Mouse (Mus musculus): ENCODE measurements around the gene Gcnt1. TPM values are rescaled to one million over a fixed set of nuclear protein-coding genes. Genes with fewer than 3 reads are reported as not detected.

The Gcnt1 gene
- total RNA-seq, 2 experiments from 2014 or later, result 2.1 to 2.4 TPM

GRCm38 (mm10) chr19:17366364-17367090, 6.1 kb downstream of the Gcnt1 start:
- Histone ChIP-seq H3K4me3 (no peak overlapping the region), H3K27ac (no peak overlapping the region)
- intact Hi-C loops (cut with DNase I), result loop anchor here (5.0 kb wide), 1 partner anchor 244 kb away; no protein-coding TSS in a partner anchor
- no peak for TF ChIP-seq CTCF (IDR thresholded peaks at IDR 0.05)
- no peak for DNase-seq (ENCODE audit: extremely low spot score in 1 of 2, low spot score in 2 of 2)

DNA sequence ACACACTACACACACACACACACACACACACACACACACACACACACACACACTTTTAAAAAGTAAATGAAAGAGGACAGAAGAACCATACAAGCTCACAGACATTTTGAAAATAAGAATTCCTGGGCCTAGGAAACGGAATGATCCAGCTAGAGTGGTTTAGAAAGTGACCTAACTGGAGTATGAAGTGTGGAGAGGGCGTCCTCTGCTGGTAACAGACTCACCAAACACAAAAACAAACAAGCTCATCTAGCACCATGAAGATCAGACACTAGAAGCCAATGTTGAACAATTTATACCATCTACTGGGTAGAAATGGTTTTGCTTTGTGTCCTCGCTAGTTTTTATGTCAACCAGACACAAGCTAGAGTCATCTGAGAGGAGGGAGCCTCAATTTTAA, 7.9 kb downstream of the Gcnt1 start:
- H3K4me3 ChIP-seq, result no peak overlapping the region
- peak; percentile 59 for TF ChIP-seq CTCF (IDR thresholded peaks at IDR 0.05)
- peak in 1 of 2 experiments; percentile 18 for DNase-seq (ENCODE audit: extremely low spot score in 1 of 2, low spot score in 2 of 2)
- H3K27ac ChIP-seq, result no peak overlapping the region
- intact Hi-C loops (cut with DNase I), result loop anchor here (5.0 kb wide), 1 partner anchor 242 kb away; no protein-coding TSS in a partner anchor

GRCm38 (mm10) chr19:17361181-17361580, 11.5 kb downstream of the Gcnt1 start:
- no peak for TF ChIP-seq CTCF (IDR thresholded peaks at IDR 0.05)
- Histone ChIP-seq H3K27ac (no peak overlapping the region), H3K4me3 (no peak overlapping the region)
- DNase-seq (ENCODE audit: extremely low spot score in 1 of 2, low spot score in 2 of 2), result no peak
- intact Hi-C loops (cut with DNase I), result no loop called here

- no peak overlapping the region for H3K4me3 ChIP-seq
- H3K27ac ChIP-seq, result no peak overlapping the region
- no peak for TF ChIP-seq CTCF (IDR thresholded peaks at IDR 0.05)
- intact Hi-C loops (cut with DNase I), result no loop called here
- DNase-seq (ENCODE audit: extremely low spot score in 1 of 2, low spot score in 2 of 2), result no peak
These were observed 13.2 kb downstream of the Gcnt1 start for GRCm38 (mm10) chr19:17359315-17359890.

- intact Hi-C loops (cut with DNase I), result no loop called here
- Histone ChIP-seq H3K27ac (no peak overlapping the region), H3K4me3 (no peak overlapping the region)
- TF ChIP-seq CTCF (IDR thresholded peaks at IDR 0.05), result no peak
- DNase-seq (ENCODE audit: extremely low spot score in 1 of 2, low spot score in 2 of 2), result no peak
These were observed 15.3 kb downstream of the Gcnt1 start for GRCm38 (mm10) chr19:17357391-17357790.

DNA sequence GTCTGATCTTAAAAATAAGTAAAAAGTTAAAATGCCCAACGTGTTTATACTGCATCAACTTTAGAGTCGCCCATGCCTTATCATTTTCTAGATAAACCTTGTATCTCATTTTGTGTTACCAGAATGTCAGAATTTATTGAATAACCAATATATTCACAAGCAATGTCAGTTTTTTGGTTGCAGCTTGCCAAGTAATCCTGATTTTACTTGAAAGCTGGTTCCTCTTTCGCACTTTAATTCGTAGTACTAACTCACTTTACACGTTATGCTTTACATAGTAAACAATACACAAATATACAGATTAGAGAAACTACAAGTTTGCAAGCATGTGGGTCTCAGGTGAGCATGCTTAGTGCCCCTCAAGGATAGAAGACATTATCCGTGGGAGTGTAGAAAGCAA, 15.7 kb downstream of the Gcnt1 start:
- Histone ChIP-seq H3K27ac (no peak overlapping the region), H3K4me3 (no peak overlapping the region)
- intact Hi-C loops (cut with DNase I), result no loop called here
- TF ChIP-seq CTCF (IDR thresholded peaks at IDR 0.05), result no peak
- DNase-seq (ENCODE audit: extremely low spot score in 1 of 2, low spot score in 2 of 2), result no peak

DNA sequence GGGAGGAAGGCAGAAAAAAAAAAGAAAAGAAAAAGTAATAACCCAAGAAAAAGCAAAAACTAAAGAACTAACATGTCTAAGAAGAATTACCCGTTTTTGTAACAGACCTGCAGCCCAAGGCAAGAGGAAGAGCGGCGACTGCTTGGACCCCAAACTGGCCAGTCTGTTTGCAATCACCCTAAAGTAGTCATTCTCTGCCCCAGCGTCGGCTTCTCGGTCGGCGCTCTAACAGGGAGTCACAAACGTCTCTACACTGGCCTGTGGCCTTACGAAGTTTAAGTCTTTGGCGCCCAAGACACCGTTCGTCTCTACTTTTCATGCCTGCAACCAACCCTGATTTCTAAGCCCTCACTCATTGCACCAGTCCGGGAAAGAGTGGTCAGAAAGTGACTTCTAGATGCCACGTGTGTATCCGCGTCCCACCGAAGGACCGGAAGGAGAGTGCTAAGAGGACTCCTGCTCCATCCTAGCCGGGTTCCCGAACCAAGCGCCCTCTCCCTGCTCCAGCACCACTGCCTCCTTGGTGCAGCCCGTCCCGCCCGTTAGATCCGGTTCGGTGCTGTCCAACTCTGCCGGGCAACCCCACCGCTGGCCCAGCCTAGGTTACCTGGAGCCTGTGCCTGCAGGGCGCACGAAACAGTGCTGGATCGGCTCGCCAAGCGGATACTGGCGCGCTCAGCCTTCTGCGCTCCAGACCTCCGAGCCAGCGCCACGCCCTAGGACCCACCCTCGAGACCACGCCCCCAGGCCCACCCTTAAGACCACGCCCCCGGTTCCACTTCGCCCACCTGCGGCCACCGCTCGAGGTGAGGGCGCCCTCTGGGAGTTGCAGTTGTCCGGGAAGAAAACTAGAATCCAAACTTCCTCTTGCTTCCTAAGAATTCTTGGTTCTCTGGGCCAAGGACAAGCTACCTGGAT, 16.4 kb downstream of the Gcnt1 start:
- Histone ChIP-seq H3K27ac (no peak overlapping the region), H3K4me3 (peak overlapping the region; percentile 27; the same call in 1 of the 2 replicates)
- TF ChIP-seq CTCF (IDR thresholded peaks at IDR 0.05), result no peak
- peak in 1 of 2 experiments; percentile 16 for DNase-seq (ENCODE audit: extremely low spot score in 1 of 2, low spot score in 2 of 2)
- intact Hi-C loops (cut with DNase I), result no loop called here

GRCm38 (mm10) chr19:17355361-17355760, 17.3 kb downstream of the Gcnt1 start:
- Histone ChIP-seq H3K4me3 (no peak overlapping the region), H3K27ac (no peak overlapping the region)
- no peak for TF ChIP-seq CTCF (IDR thresholded peaks at IDR 0.05)
- intact Hi-C loops (cut with DNase I), result no loop called here
- DNase-seq (ENCODE audit: extremely low spot score in 1 of 2, low spot score in 2 of 2), result no peak

DNA sequence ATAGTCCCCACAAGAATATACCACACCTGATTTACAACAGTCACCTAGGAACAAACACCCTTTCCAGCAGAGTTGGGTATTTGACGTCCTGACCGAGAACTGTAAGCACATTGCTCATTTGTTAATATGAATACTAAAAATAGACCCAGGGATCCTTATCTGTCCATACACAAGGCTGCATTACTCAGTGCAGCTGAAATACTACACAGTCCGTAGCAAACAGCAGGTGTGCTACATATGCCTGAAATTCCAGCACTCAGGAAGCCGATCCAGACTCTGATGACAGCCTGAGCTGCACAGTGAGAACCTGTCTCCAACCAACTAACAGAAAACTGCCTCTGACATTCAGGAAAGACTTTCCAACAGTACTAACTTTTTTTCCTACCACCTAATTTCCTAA, 17.8 kb downstream of the Gcnt1 start:
- intact Hi-C loops (cut with DNase I), result no loop called here
- no peak for DNase-seq (ENCODE audit: extremely low spot score in 1 of 2, low spot score in 2 of 2)
- no peak overlapping the region for H3K4me3 ChIP-seq
- H3K27ac ChIP-seq, result no peak overlapping the region
- TF ChIP-seq CTCF (IDR thresholded peaks at IDR 0.05), result no peak

- no peak for DNase-seq (ENCODE audit: extremely low spot score in 1 of 2, low spot score in 2 of 2)
- no peak overlapping the region for H3K27ac ChIP-seq
- H3K4me3 ChIP-seq, result no peak overlapping the region
- intact Hi-C loops (cut with DNase I), result no loop called here
- TF ChIP-seq CTCF (IDR thresholded peaks at IDR 0.05), result no peak
These were observed 18.3 kb downstream of the Gcnt1 start for GRCm38 (mm10) chr19:17354362-17354761.

- no peak overlapping the region for H3K4me3 ChIP-seq
- no peak for DNase-seq (ENCODE audit: extremely low spot score in 1 of 2, low spot score in 2 of 2)
- TF ChIP-seq CTCF (IDR thresholded peaks at IDR 0.05), result no peak
- no peak overlapping the region for H3K27ac ChIP-seq
- intact Hi-C loops (cut with DNase I), result no loop called here
These were observed 18.9 kb downstream of the Gcnt1 start for GRCm38 (mm10) chr19:17353727-17354126.

DNA sequence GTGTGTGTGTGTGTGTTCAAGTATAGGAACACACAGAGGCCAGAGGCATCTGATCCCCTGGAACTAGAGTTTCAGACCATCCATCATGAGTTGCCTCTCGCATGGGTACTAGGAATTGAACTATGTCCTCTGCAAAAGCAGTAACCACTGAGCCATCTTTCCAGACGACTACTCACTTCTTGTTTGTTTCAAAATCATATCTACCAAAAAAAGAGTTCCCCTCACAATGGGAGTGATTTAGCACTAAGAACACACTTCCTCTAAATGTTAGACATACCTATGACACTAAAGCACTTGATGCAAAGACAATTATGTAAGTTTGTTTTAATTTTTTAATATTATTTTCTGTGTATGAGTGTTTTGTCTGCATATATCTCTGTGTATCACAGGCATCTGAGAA, 24.8 kb downstream of the Gcnt1 start:
- Histone ChIP-seq H3K27ac (no peak overlapping the region), H3K4me3 (no peak overlapping the region)
- intact Hi-C loops (cut with DNase I), result no loop called here
- DNase-seq (ENCODE audit: extremely low spot score in 1 of 2, low spot score in 2 of 2), result no peak
- no peak for TF ChIP-seq CTCF (IDR thresholded peaks at IDR 0.05)

Data from left cerebral cortex, adult 2 months (tissue).